Mouse (Mus musculus): ENCODE data around the gene Arid1b. TPM values are rescaled to one million over a fixed set of nuclear protein-coding genes. Genes with fewer than 3 reads are reported as not detected.
A peak's percentile ranks its signal among the peaks of the same experiment; 100 is the strongest.

Arid1b gene
- polyA plus RNA-seq, 1 experiment from 2014 or later = 2.2 TPM

- 42% methylated on average over 11 of the region's 11 CpGs for WGBS (ENCODE audit: insufficient replicate concordance)
- peak; percentile 38 for DNase-seq
- ATAC-seq = peak; percentile 73
Measured at GRCm38 (mm10) chr17:5302971-5303746, 309.0 kb downstream of the Arid1b start.

GRCm38 (mm10) chr17:5305783-5306477, 311.8 kb downstream of the Arid1b start:
- H3K9me3 ChIP-seq (ENCODE audit: low read length) = no peaks in the 10 kb centered on the region
- H3K4me1 ChIP-seq (ENCODE audit: insufficient read depth) = no peaks in the 10 kb centered on the region; the same call in 1 of the 2 replicates
- TF ChIP-seq EP300 (IDR thresholded peaks at IDR 0.05; ENCODE audit: low read depth) (no peak), CTCF (IDR thresholded peaks at IDR 0.05; ENCODE audit: low read depth) (no peak)
- ATAC-seq (no peak), DNase-seq (no peak)
- 75% methylated on average over 10 of the region's 10 CpGs for WGBS (ENCODE audit: insufficient replicate concordance)
- no peak overlapping the region for H3K4me3 ChIP-seq (ENCODE audit: low read depth, low read length)
- peaks cover 25% of the 10 kb centered on the region for H3K36me3 ChIP-seq (replicated peaks; ENCODE audit: insufficient read depth, low read length)
- H3K27ac ChIP-seq (ENCODE audit: low read depth) = no peak overlapping the region
- no peak overlapping the region for H3K9ac ChIP-seq (replicated peaks)
- no peaks in the 10 kb centered on the region for H3K27me3 ChIP-seq (ENCODE audit: insufficient read depth, low read length)
- no peak overlapping the region for H3K4me2 ChIP-seq (ENCODE audit: low read depth, low read length)

More at GRCm38 (mm10) chr17:5302971-5303746, 309.0 kb downstream of the Arid1b start:
- H3K27ac ChIP-seq (ENCODE audit: low read depth) = peak overlapping the region; percentile 50
- no peak for TF ChIP-seq EP300 (IDR thresholded peaks at IDR 0.05; ENCODE audit: low read depth)
- TF ChIP-seq CTCF (IDR thresholded peaks at IDR 0.05; ENCODE audit: low read depth) = peak; percentile 43
- H3K4me1 ChIP-seq (ENCODE audit: insufficient read depth) = no peaks in the 10 kb centered on the region
- no peak overlapping the region for H3K4me2 ChIP-seq (ENCODE audit: low read depth, low read length)
- no peaks in the 10 kb centered on the region for H3K9me3 ChIP-seq (ENCODE audit: low read length)
- H3K36me3 ChIP-seq (replicated peaks; ENCODE audit: insufficient read depth, low read length) = peaks cover 23% of the 10 kb centered on the region
- H3K9ac ChIP-seq (replicated peaks) = no peak overlapping the region
- H3K27me3 ChIP-seq (ENCODE audit: insufficient read depth, low read length) = no peaks in the 10 kb centered on the region
- H3K4me3 ChIP-seq (ENCODE audit: low read depth, low read length) = no peak overlapping the region

- no peak for ATAC-seq
- DNase-seq = no peak
- H3K27me3 ChIP-seq (ENCODE audit: insufficient read depth, low read length) = no peaks in the 10 kb centered on the region
- H3K4me1 ChIP-seq (ENCODE audit: insufficient read depth) = no peaks in the 10 kb centered on the region; the same call in 1 of the 2 replicates
- no peak overlapping the region for H3K4me2 ChIP-seq (ENCODE audit: low read depth, low read length)
- H3K9me3 ChIP-seq (ENCODE audit: low read length) = no peaks in the 10 kb centered on the region
- WGBS (ENCODE audit: insufficient replicate concordance) = 27% methylated on average over 5 of the region's 5 CpGs
- no peak overlapping the region for H3K27ac ChIP-seq (ENCODE audit: low read depth)
- peaks cover 33% of the 10 kb centered on the region for H3K36me3 ChIP-seq (replicated peaks; ENCODE audit: insufficient read depth, low read length)
- no peak overlapping the region for H3K9ac ChIP-seq (replicated peaks)
- H3K4me3 ChIP-seq (ENCODE audit: low read depth, low read length) = no peak overlapping the region
- TF ChIP-seq EP300 (IDR thresholded peaks at IDR 0.05; ENCODE audit: low read depth) (no peak), CTCF (IDR thresholded peaks at IDR 0.05; ENCODE audit: low read depth) (no peak)
Measured at GRCm38 (mm10) chr17:5309930-5310329, 315.8 kb downstream of the Arid1b start.

- Histone ChIP-seq H3K9me3 (ENCODE audit: low read length) (no peaks in the 10 kb centered on the region), H3K27ac (ENCODE audit: low read depth) (no peak overlapping the region)
- WGBS (ENCODE audit: insufficient replicate concordance) = 68% methylated on average over 11 of the region's 11 CpGs
Measured at GRCm38 (mm10) chr17:5310425-5310888, 316.3 kb downstream of the Arid1b start.

GRCm38 (mm10) chr17:5311062-5311461, 316.9 kb downstream of the Arid1b start:
- 65% methylated on average over 7 of the region's 7 CpGs for WGBS (ENCODE audit: insufficient replicate concordance)
- no peak for ATAC-seq
- DNase-seq = no peak

More at GRCm38 (mm10) chr17:5310425-5310888, 316.3 kb downstream of the Arid1b start:
- DNase-seq (no peak), ATAC-seq (no peak)
- Histone ChIP-seq H3K9ac (replicated peaks) (no peak overlapping the region), H3K4me3 (ENCODE audit: low read depth, low read length) (no peak overlapping the region), H3K36me3 (replicated peaks; ENCODE audit: insufficient read depth, low read length) (peaks cover 33% of the 10 kb centered on the region), H3K27me3 (ENCODE audit: insufficient read depth, low read length) (no peaks in the 10 kb centered on the region), H3K4me2 (ENCODE audit: low read depth, low read length) (no peak overlapping the region), H3K4me1 (ENCODE audit: insufficient read depth) (no peaks in the 10 kb centered on the region; the same call in 1 of the 2 replicates)
- TF ChIP-seq CTCF (IDR thresholded peaks at IDR 0.05; ENCODE audit: low read depth) = no peak

GRCm38 (mm10) chr17:5312307-5312706, 318.2 kb downstream of the Arid1b start:
- Histone ChIP-seq H3K4me2 (ENCODE audit: low read depth, low read length) (no peak overlapping the region), H3K9ac (replicated peaks) (no peak overlapping the region), H3K27ac (ENCODE audit: low read depth) (no peak overlapping the region), H3K27me3 (ENCODE audit: insufficient read depth, low read length) (no peaks in the 10 kb centered on the region), H3K9me3 (ENCODE audit: low read length) (no peaks in the 10 kb centered on the region), H3K4me1 (ENCODE audit: insufficient read depth) (no peaks in the 10 kb centered on the region; the same call in 1 of the 2 replicates), H3K36me3 (replicated peaks; ENCODE audit: insufficient read depth, low read length) (peaks cover 20% of the 10 kb centered on the region), H3K4me3 (ENCODE audit: low read depth, low read length) (no peak overlapping the region)
- ATAC-seq (no peak), DNase-seq (no peak)
- WGBS (ENCODE audit: insufficient replicate concordance) = 84% methylated on average over 5 of the region's 5 CpGs
- TF ChIP-seq EP300 (IDR thresholded peaks at IDR 0.05; ENCODE audit: low read depth) (no peak), CTCF (IDR thresholded peaks at IDR 0.05; ENCODE audit: low read depth) (no peak)

More at GRCm38 (mm10) chr17:5311062-5311461, 316.9 kb downstream of the Arid1b start:
- Histone ChIP-seq H3K27me3 (ENCODE audit: insufficient read depth, low read length) (no peaks in the 10 kb centered on the region), H3K9ac (replicated peaks) (no peak overlapping the region), H3K27ac (ENCODE audit: low read depth) (no peak overlapping the region), H3K4me1 (ENCODE audit: insufficient read depth) (no peaks in the 10 kb centered on the region; the same call in 1 of the 2 replicates), H3K36me3 (replicated peaks; ENCODE audit: insufficient read depth, low read length) (peaks cover 29% of the 10 kb centered on the region), H3K9me3 (ENCODE audit: low read length) (no peaks in the 10 kb centered on the region), H3K4me3 (ENCODE audit: low read depth, low read length) (no peak overlapping the region), H3K4me2 (ENCODE audit: low read depth, low read length) (no peak overlapping the region)
- TF ChIP-seq EP300 (IDR thresholded peaks at IDR 0.05; ENCODE audit: low read depth) (no peak), CTCF (IDR thresholded peaks at IDR 0.05; ENCODE audit: low read depth) (no peak)

Measured in liver, postnatal 0 days (tissue).